Mouse (Mus musculus) brain, embryonic 14.5 days (tissue): ENCODE measurements at regions not wholly inside any gene's neighbourhood (a gene's known extent, or its start where the extent isn't known, plus 50 kb on each side); places are given as distances from the start of the nearest gene placed in this dataset.

Source experiments
- CTCF ChIP-seq: fragments of 200-500 bp; IDR thresholded peaks from 2 replicates; pipeline ENCODE4 v1.5.1; 2012; ENCODE audit warnings: inconsistent platforms, mild to moderate bottlenecking, moderate library complexity, borderline replicate concordance; ENCODE audit not compliant: insufficient read depth, insufficient read length; ENCODE audit errors: extremely low read depth
- POLR2A ChIP-seq: fragments of 200-500 bp; IDR thresholded peaks from 2 replicates; pipeline ENCODE4 v1.6.1; 2012; ENCODE audit warnings: mild to moderate bottlenecking, inconsistent platforms, borderline replicate concordance; ENCODE audit not compliant: poor library complexity, insufficient read depth, insufficient read length, severe bottlenecking; ENCODE audit errors: extremely low read depth

DNA sequence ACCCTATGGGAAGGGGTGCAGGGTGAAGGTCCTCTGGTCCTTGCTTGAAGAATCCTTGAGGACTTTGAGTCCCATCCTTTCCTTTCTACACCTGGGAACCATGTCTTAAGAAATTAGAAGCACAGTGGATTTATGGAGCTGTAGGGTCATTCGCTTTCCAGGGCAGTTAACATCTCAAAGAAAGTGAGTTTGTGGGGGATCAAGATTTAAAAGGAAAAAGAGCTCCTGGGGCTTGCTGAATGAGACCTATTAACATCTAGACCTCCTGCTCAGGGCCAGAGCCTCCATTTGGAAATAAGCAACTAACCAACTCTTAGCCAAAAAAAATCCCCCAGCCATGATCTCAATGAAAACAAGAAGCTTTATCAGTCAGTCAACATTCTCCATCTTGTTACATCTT, 148.0 kb upstream of the Ofcc1 start:
- no peak for TF ChIP-seq POLR2A
- TF ChIP-seq CTCF: no peak
